Mouse (Mus musculus) megakaryocyte progenitor cell, adult 5-6 weeks (primary cell): Measurements from ENCODE around the gene Vps11. TPM values are rescaled to one million over a fixed set of nuclear protein-coding genes. Genes with fewer than 3 reads are reported as not detected.
A peak's percentile ranks its signal among the peaks of the same experiment; 100 is the strongest.
"Not testable (repeated sequence)": the region's sequence is repeated elsewhere in the genome, so short reads cannot be mapped to it uniquely, and the experiment has no call there.

Experiments
- ATAC-seq: replicated peaks from 2 replicates; pipeline ENCODE4 v1.8.0; 2016; ENCODE audit warnings: mild to moderate bottlenecking, moderate TSS enrichment, inconsistent platforms; ENCODE audit not compliant: poor library complexity
- total RNA-seq, 2 experiments: library from RNA; stranded (forward) in 1 of 2; stranded (reverse) in 1 of 2; fragments of 157-497, 149-512 nt in 1 of 2; fragments of 200-1000 nt in 1 of 2; gene quantifications; 2 replicates each; pipeline versions ENCODE4 v1.2.3 to v1.2.4; 2015 to 2017

The Vps11 gene
- total RNA-seq, 2 experiments from 2014 or later = 13.0 to 21.3 TPM

DNA sequence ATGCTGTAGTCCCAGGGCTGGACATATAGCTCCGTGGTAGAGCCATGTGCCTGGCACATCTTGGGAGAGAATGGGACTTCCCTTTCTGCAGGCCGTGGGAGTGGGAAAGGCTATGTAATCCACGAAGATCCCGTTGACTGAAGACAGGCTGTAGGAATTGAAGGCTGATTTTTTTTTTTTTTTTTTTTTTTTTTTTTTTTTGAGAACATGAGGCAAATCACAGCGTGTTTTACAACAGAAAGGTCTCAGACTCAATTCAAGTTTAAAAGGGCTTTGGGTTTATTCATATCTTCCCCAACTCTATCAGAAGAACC is 25.4 kb downstream of the Vps11 start:
- no peak for ATAC-seq

GRCm38 (mm10) chr9:44335331-44336092 is 26.0 kb downstream of the Vps11 start:
- no peak for ATAC-seq

GRCm38 (mm10) chr9:44334396-44335330 is 26.8 kb downstream of the Vps11 start, which contains the start of gene H2afx:
TSS of gene H2afx (plus strand) at chr9:44334694.
- ATAC-seq = peak; percentile 86

DNA sequence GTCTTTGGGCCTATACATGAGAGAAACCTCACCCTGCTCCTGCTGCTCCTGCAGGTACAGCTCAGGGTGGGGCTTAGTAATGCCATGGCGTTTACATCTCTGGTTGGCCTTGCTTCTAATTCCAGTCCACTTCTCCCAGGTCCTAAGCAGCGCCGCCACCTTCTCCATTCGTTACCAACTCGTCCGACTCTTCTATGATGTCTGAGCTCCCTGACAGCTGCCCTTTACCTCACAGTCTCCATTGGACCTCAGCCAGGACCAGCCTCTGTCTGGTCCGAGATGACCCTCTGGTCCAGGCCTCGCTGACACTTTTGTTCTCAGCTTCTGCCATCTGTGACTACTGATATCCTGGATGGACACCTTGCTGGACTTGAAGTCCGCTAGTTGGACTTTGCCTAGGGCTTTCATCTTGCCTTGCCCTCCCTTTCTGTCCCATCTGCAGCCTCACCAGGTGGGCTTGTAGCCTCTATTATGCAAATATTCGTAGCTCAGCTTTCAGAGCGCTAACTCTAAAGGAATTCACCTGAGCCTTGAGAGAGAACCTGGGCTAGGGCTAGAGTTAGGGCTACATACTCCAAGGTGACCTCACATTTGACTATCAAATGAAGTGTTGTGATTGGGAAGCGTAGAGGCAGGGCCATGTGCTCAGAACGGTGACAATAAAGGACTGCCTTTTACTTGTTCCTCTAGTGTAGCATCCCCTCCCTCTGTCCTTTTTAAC is 28.4 kb downstream of the Vps11 start:
- ATAC-seq = no peak

GRCm38 (mm10) chr9:44330736-44331135 is 30.7 kb downstream of the Vps11 start:
- no peak for ATAC-seq

DNA sequence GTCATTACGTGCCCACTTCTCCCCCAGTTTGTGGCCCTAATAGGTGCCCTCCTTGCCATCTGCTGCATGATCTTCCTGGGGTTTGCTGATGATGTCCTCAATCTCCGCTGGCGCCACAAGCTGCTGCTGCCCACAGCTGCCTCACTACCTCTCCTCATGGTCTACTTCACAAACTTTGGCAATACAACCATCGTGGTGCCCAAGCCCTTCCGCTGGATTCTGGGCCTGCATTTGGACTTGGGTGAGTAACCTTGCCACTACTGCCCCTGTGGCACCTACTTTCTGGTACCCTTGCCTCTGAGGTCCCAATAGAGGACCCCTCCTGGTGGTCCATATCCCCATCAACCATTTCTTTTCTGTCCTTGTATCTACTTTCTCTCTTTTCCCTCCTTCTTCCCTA is 33.5 kb downstream of the Vps11 start:
- no peak for ATAC-seq

- 0 out of 2 replicates have a peak, but pooled peaks have one; percentile 2 for ATAC-seq
These were observed 34.3 kb downstream of the Vps11 start for GRCm38 (mm10) chr9:44327064-44327711.

DNA sequence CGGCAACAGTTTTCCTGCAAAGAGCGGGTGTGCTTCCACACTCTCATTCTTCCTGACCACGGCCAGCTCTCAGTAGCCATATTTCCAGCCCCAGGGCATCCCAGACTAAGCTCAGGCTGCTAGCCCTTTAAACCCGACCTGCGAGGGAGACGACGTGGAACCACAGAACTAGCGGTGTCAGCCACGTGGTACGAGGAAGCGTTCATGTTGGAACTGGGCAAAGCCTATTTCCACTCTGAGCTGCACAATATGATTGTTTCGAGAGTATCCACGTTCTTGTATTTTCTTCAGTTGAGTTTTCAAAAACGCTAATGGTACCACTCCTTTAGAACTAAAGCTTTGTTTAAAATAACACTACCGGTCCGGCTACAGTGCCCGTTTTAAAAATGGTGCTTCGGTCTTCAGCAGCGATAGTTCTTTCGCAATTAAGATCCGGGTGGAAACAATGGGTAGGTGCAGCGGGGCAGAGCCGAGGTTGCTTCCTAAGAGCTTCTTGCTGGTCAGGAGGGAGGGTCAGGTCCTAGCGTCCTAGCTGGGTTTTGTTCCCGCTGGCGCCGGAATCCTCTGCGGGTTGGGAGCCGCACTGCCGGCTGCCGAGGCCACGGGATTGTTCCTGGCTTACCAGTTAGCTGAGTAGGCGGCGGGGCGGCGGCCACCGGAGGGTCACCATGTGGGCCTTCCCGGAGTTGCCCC is 35.0 kb downstream of the Vps11 start:
- peak; percentile 89 for ATAC-seq

- ATAC-seq = no peak
These were observed 35.6 kb downstream of the Vps11 start, which contains the start of gene Dpagt1 for GRCm38 (mm10) chr9:44325768-44326370. TSS of gene Dpagt1 (plus strand) at chr9:44326019.

- not testable (repeated sequence) for ATAC-seq
These were observed 36.3 kb downstream of the Vps11 start for GRCm38 (mm10) chr9:44325032-44325767.

GRCm38 (mm10) chr9:44324147-44324546 is 37.3 kb downstream of the Vps11 start:
- no peak for ATAC-seq

DNA sequence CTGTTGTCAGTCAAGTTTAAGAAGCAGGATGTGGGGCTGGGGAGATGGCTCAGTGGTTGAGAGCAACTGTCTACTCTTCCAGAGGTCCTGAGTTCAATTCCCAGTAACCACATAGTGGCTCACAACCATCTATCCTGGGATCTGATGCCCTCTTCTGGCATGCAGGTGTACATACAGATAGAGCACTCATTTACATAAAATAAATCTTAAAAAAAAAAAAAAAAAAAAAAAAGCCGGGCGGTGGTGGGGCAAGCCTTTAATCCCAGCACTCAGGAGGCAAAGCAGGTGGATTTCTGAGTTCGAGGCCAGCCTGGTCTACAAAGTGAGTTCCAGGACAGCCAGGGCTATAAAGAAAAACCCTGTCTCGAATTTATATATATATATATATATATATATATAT is 37.8 kb downstream of the Vps11 start:
- not testable (repeated sequence) for ATAC-seq

DNA sequence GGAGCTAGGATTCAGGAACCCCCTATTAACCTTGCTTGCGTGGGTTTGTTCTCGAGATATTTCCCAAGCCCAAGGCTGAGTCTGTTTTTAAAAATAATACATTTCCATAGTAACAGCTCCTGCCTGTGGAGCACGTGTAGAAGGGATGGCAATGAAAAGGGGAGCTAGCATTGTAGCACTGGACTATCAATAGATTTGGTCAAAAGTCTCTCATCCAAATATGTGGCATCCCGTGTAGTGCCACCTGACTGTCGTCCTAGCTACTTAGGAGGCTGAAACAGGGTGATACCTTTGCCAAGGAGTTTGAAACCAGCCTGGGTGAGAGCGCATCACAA is 40.7 kb downstream of the Vps11 start:
- ATAC-seq = no peak

DNA sequence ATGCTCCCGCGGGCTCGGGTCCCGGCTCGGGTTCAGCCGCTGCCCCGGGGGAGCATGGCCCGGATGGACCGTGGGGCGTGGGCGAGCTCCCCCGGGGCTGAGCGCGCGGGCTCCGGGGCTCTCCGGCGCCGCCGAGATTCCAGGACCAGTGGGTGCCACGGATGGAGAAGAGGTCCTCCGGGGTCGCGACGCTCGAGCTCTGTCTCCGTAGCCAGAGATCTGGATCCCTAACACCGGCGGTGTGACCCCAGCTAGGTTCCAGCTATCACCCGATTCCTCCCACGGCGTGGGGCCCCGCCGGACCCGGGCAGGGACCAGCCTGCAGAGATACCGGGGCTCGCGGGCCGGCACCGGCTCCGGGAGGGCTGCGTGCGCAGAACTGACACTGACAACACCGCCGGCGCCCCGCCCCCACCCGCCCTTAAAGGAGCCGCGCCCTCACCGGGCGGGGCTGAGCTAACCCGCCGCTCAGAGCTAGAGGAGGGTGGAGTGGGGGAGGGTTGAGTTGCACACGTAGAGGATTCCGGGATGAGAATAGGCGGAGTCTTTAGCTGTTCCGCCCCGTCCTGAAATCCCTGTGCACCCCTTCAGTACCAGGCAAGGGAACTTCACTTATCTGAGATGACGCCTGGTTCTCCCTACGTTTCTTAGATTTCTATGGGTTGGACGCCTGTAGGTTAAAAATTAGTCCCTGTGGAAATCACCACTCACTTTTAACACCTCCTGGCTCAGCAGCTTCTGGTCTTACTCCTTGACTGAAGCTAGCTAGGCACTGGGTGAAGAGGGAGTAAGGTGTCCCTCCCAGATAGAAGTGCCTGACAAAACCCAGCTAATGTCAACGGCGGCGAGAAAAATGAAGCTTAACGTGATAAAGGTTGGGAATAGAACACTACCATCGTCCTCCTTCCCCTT is 41.3 kb downstream of the Vps11 start, which contains the start of gene C2cd2l:
C2cd2l (minus strand) TSS at position 399 of the 912 bp plus-strand sequence.
- peak; percentile 94 for ATAC-seq

- 0 out of 2 replicates have a peak, but pooled peaks have one; percentile 6 for ATAC-seq
These were observed 42.2 kb downstream of the Vps11 start for GRCm38 (mm10) chr9:44319105-44319886.

GRCm38 (mm10) chr9:44318826-44319095 is 42.7 kb downstream of the Vps11 start:
- no peak for ATAC-seq

DNA sequence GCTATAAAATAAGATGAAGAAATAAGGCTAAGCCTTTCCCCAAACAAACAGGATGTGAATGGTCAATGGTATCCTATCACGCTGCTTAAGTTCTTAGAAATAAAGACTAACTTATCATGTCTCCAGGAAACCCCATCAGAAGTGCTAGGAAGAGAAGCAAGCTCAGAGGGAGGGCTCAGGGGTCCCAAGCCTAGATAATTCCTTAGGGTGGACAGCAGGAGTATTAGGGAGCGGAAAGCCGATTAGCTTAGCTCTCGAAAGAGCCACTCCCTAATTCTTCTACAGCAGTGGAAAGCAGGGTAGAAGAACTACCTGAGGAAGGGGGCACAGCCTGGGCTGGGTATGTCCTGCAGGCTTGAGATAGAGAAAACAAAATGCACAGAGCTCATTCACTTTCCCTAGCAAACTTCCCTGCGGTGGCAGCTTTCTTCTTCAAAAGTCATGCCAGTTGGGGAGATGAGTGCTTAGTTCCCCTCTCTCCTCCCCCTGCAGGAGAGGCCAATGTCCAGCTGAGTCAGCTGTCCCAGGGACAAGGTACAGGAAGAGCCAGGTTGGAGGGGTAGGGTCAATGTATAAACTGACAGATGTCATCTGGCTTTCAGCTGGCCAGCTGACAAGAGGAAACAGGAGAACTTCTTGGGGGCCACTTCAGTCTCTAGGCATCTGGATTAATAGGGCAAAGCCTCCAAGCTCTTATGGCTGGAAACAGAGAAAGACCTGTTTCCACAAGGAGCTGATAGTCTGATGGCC is 43.2 kb downstream of the Vps11 start:
- ATAC-seq = no peak
